Mouse (Mus musculus) urinary bladder, postnatal 10 days (tissue): Measurements from ENCODE around the gene Olfr1086.
"Not testable (repeated sequence)": the region's sequence is repeated elsewhere in the genome, so short reads cannot be mapped to it uniquely, and the experiment has no call there.

Experiments
- DNase-seq: peaks from one replicate; pipeline ENCODE4 v3.0.0; 2022; ENCODE audit warnings: low spot score

Gene Olfr1086

DNA sequence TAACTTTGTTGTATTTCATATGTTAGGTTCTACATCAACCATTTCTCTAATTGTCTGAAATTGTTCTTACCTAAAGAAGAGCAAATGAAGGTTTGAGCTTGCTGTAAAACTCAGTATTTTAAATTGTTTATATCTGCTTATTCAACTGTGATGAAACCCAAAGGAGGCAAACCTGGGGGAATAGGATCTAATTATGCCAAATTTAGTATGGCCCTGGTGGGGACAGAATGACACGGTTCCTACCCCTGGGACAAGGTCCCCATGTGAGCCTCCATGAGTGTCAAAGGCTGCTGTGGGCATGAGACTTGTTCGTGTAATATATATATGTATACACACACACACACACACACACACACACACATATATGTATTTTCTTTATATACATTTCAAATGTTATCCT lies at the start of gene Olfr1086:
Gene Olfr1086 (minus strand): TSS at position 101 of the 400 bp plus-strand sequence.
- DNase-seq, result no peak

DNA sequence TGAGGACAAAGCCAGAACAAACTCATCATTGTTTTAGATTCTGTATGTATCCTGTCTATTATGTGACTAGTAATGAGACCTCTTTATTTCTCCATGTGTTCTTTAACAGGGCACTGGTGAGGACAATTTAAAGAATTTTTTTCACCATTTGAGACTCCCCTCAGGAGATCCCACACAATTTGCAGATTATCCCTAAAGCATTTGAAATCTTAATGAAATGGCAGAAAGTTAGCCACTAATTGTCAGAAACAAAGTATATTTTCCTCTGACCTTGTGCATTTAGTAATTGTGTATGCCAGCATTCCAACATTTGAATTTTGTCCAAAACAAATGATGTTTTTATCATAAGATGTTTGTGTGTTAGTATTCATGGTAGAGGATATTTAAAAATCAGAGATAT lies 18.4 kb upstream of the Olfr1086 start, which contains the start of gene Olfr1087:
Gene Olfr1087 (minus strand): TSS at position 101 of the 400 bp plus-strand sequence.
- no peak for DNase-seq

DNA sequence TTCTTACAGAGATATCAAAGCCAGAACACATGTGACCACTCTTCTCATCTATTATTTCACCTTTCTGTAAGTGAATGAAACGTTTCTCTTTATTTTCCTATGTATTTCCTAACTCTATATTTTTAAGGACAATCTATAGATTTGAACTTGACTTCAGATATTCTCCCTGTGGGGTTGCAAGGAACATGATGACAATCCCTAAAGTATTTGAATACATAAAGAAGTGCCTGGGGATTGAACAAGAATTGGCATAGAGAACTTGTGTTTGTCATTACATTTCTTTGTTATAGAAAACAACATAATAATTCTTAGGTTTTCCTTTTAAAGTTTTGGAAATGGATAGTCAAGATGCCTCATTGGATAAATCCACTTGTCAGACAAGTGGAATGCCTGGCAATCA lies 18.0 kb downstream of the Olfr1086 start, which contains the start of gene Olfr1085:
Gene Olfr1085 (minus strand): TSS at position 101 of the 400 bp plus-strand sequence.
- no peak for DNase-seq

DNA sequence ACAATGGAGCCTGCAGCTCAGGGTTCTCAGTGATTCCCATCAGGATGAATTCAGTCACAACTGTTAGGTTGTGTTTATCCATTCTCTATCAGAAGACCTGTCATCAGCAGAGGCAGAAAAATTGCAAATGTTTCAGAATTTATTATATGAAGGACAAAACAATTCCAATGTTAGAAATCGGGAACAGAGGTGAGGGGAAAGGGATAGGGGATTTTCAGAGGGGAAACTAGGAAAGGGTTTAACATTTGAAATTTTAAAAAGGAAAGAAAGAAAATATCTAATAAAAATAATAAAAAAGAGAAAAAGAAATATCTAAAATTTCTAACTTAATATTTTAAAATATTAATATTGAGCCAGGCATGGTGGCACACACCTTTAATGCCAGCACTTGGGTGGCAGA lies 40.3 kb downstream of the Olfr1086 start, which contains the start of gene Olfr1084:
Gene Olfr1084 (minus strand): TSS at position 101 of the 400 bp plus-strand sequence.
- not testable (repeated sequence) for DNase-seq
